Mouse (Mus musculus) right cerebral cortex, postnatal 4 days (tissue): Measurements from ENCODE around the gene Zbtb7a.
"Not testable (repeated sequence)": the region's sequence is repeated elsewhere in the genome, so short reads cannot be mapped to it uniquely, and the experiment has no call there.

Experiments used
- DNase-seq: peaks from one replicate; pipeline ENCODE4 v3.0.0-alpha.2; 2022

Zbtb7a gene

DNA sequence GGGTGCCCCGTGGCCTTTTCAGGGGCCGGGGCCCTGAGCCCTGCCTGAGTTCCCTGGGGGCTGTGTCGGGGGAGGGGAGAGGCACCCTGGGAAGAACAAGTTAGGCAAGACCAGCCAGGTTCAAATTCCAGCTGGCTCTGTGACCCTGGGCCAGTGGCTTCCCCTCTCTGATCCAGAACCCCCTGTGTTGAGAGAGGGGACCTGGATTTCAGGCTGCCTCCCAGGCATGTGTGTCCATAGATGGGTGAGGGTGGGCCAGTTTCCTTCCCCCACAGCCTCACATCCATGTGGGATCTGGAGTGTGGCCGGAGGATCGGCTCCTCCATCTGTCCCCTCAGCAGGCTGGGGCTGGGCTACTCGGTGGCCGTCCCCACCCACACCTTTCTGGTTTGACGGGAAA, 5.0 kb downstream of the Zbtb7a start:
- no peak for DNase-seq

DNA sequence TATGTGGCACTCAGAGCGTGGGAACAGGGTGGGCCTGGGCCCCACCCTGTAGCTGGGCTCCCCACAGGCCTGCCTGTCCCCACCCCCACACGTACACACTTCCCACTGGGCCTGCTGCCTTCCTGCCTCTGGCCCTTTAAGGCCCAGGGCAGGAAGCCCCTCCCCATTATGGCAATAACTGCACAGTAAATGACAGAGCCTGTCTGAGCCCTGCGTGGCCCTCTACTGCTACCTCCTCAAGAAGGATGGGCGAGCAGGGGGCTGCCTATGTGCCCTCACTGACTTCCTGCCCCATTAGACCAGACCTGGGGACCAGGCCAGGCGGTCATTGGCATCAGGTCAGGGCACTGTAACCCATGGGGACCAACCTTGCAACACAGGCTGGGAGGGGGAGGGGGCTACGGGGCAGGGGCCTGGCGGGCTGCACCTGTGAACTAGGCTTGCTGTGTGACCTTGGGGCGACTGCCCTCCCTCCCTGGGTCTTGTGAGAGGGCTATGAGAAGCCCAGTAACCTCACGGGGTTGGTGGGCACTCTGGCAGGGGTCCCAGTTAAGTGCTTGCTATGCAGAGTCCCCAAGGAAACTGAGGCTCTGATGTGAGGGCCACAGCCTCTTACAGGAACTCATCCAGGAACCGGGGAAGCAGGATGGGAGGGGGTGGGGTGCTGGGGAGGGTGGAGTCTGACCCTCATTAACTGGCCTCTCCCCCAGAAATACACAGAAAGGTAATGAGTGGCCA, 5.9 kb downstream of the Zbtb7a start:
- DNase-seq: no peak

DNA sequence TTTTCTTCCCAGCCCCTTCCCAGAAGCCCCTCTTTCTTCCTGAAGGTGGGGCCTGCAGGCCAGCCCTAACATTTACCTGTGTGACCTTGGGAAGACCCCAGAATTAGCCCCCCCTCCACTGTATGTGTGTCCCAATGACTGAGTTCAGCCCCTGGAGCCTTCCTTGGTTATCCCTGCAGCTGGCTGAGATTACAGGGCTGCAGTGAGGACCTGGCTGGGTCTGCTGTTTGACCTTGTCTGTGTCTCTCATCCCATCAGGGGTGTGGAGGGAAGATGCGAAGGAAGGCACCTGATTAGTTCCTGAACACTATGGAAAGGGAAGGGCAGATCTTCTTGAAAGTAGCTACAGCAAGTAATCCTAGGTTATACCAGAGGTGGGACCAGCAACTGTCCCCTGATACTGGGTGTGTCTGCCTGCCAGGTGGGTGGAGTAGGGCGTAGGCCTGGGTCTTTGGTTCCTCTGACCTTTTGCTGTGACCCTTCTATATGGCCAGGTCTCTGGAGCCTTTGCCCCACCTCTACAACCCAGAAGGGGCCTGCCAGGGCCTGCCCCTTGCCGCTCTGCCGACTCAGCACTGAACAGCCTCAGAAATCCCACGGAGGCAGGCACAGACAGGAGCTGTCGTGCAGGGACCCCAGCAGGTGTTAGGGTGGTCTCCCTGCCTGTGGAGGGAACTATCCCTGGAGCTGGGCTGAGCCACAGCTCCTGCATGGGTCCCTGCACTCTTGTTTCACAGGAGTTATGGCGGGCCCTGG, 6.6 kb downstream of the Zbtb7a start:
- no peak for DNase-seq

DNA sequence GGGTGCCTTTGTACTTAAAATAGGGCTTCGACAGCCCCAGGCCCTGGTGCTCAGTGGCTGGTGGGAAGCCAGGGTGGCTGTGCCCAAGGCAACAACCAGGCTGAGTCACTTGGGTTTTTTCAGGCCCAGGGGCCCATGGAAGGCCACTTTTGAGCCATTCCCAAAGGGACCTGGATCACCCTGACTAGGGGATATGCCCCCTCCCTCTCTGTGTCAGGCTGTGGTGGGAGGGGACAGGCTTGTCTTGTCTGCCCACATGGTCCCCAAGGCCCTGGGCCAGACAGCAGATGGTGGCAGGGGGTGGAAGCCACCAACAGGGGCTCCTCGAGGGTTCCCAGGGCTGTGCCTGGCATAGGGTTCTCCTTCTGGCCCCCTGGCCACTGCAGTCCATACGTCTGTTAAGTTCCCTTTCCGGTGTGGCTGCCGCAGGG, 7.5 kb downstream of the Zbtb7a start:
- no peak for DNase-seq

DNA sequence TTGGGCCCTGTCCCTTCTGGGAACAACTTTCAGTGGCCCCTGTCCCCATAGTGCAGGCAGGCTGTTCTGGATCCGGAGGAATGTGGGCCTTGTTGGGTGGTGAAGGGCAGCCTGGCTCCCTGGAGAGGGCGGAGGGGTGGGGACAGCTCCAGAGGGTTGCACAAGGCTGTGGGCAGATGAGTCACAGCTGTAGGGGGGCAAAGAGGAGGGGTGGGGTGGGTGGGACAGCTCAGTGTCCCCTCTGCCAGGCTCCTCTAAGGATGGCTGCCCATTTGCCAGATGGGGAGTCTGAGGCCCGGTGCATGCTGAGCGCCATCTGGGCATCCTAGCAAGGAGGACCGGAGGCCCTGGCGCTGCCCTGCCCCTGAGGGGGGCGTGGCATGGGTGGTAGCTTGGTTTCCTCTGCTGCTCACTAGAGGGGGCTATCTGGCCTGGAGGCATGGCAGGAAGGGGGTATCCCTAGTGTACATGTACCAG, 8.2 kb downstream of the Zbtb7a start:
- no peak for DNase-seq

DNA sequence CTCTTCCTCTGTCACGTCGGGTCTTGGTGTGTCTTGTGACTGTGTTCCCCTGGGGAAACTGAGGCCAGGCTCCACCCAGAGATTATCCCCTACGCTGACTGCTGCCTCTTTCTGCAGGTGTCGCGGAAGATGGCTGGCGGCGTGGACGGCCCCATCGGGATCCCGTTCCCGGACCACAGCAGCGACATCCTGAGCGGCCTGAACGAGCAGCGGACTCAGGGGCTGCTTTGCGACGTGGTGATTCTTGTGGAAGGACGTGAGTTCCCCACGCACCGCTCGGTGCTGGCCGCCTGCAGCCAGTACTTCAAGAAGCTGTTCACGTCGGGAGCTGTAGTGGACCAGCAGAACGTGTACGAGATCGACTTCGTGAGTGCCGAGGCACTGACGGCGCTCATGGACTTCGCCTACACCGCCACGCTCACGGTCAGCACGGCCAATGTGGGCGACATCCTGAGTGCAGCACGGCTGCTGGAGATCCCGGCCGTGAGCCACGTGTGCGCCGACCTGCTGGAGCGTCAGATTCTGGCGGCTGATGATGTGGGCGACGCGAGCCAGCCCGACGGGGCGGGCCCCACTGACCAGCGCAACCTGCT, 8.9 kb downstream of the Zbtb7a start:
- no peak for DNase-seq

DNA sequence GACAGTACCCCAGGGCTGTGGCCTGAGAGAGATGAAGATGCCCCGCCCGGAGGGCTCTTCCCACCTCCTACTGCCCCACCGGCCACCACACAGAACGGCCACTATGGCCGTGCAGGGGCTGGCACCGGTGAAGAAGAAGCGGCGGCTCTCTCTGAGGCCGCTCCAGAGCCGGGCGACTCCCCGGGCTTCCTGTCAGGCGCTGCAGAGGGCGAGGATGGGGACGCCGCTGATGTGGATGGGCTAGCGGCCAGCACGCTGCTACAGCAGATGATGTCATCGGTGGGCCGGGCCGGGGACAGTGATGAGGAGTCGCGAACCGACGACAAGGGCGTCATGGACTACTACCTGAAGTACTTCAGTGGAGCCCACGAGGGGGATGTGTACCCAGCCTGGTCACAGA, 9.6 kb downstream of the Zbtb7a start:
- no peak for DNase-seq

DNA sequence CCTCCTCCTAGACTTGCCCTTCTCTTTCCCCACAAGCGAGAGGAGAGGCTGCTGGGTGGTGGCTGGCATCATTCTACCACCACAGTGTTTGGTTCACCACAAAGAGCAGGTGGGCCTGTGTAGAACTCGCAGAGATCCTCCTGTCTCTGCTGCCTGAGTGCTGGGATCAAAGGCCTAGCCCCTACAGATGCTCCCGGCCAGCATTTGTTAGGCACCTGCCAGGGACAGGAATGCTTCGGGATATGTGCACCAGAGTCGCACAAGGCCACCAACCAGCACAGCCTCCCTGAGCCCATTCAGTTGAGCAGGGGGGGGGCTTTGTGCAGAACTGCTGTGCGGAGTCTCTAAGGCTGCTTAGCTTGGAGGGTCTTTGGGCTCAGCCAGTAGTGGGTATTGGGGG, 10.3 kb downstream of the Zbtb7a start:
- DNase-seq: no peak

DNA sequence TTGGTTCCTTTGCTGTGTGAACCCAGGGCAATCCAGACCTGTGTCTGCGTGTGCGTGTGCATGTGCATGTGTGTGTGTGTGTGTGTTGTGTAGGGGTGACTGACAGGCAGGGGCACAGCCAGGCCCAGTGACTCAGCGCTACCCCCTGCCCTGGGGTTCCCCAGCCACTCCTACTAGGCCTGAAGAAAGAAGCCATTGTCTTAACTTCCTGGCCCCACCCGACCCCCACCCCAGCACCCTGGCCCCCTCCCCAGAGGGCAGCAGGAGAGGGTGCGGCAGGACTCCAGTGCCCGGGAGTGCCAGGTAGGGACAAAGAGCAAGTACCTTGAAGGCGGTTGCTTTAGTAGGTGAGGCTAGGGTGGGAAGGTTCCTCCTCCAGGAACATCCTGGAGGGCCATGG, 10.8 kb downstream of the Zbtb7a start:
- DNase-seq: no peak

DNA sequence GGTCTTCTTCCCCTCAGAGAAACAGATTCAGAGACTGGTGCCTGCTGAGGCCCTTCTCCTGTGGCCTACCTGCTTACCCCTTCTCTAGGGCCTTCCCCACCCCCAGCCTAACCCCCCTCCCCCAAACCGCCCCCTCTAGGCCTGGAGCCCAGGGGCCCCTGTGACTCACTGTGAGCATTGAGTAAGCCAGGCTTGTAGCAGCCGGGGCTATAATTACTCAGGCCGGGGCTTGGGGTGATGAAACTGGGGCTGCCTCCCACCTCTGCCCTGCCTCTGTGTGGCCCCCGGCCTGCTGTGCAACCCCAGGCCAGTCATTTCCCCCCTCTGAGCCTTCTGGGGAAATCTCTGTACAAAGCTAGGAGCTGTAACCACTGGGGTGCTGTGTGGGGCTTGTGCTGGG, 11.3 kb downstream of the Zbtb7a start:
- DNase-seq: no peak

DNA sequence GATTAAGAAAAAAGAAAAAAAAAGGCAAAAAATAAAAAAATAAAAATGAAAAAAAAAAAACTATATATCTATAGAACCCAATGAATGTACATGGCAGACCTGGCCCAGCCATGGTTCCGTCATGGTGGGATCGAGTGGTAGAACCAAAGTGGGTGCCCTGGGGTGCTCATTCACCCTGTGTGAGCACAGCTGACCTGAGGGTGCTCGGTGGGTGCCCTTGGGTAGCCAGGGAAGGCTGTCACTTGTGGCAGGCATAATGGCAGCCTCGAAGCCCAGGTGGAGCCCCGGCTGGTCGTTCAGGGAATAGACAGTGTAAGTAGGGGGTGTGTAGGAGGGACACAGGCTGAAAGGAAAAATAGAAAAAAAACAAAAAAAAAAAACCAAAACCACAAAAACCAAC, 16.2 kb downstream of the Zbtb7a start:
- DNase-seq: no peak

DNA sequence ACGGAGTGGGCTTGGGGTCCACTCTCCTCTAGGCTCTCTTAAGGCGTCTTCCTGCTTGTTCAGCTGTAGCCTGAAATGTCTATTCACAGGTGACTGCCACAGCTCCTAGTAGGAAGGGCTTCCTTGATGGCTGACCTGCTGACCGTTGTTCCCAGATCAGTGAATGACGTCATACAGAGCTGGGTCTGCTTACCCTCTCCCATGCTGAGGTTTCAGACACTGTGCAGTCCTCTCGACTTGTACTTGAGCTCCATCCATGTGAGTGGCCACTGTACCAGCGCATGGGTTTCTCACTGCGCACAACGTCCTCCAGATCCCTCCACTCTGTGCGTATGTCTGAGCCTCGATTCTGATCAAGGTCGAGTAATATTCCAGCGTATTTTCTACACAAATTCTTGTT, 17.6 kb downstream of the Zbtb7a start:
- no peak for DNase-seq

DNA sequence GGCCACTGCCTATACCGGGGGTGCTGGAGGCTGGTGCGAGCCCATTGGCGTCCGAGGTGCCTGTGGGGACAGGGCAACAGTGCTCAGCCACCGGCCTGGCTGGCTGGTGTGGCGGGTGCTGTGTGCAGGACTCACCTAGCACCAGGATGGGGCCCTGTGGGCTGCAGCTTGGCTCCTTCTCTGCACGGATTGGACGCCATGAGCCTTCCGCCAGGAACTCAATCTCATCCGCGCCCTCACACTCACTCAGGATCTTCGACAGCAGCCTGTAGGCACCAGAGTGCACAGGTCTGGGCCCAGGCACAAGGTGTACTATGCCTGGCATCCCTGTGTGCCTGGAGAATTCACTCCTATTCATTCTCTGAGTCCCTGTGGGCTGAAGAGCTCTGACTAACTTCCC, 19.3 kb downstream of the Zbtb7a start:
- DNase-seq: no peak

DNA sequence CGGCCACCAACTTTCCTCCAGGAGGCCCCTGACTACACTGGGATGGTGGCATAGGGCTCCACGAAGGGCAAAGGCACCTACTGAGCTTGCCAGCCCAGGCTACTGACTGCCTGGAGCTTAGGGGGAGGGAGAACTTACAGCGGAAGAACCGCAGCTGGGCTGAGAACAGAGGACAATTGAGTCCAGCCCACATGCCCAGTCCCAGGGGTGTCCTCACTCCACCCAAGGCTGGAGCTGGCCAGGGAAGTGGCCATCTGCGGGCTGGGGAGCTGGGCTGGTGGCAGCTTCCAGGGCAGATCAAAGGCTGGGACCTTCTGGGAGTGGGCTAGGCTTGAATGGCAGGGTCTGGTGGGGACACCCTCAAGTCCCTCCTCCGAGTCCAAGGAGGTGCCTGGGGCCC, 19.7 kb downstream of the Zbtb7a start:
- DNase-seq: no peak

DNA sequence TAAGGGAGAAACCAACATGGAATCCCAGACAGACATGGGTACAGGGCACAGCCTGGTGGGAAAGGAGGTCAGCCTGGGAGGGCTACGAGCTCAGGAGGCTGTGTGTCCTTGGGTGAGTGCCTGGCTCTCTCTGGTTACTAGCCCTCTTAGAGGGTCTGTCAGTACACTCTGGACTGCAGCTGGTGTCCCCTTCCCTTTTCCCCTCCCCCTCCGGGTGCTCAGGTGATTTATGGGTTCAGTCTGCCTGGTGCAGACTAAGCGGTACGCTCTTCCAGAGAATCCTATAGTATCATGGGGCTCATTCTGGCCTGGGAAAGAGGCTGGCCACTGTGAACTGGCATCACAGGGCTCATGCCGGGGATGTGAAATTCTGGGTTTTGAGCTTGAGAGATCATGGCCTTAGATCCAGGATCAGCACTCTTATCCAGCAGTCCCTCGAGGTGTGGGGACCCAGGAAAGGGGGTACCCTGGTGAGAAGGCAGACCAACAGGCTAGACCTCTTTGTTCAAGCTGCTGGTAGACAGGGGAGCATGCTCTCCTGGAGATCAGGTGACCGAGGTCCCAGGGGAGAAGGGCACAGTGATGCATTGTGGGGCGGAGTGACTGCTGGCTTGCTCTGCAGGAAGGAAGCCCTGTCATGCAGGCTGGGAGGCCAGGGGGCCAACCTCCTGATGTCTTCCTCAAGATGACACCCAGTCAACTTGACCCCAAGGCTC, 26.7 kb downstream of the Zbtb7a start:
- no peak for DNase-seq

DNA sequence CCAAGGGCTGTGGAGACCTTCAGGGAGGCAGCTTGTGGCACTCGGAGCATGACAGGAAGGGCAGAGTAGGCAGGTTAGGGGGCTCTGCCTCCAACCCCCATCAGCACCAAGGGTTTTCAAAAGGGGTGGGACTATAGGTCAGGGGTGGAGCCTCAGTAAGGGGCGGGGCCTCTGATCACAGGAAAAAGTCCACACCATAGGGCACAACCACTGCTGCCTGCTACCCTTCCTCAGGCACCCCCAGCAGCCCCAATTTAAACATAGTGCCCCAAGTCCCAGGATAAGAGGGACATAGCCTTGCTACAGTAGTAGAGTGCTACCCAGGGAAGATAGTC, 27.3 kb downstream of the Zbtb7a start:
- no peak for DNase-seq

DNA sequence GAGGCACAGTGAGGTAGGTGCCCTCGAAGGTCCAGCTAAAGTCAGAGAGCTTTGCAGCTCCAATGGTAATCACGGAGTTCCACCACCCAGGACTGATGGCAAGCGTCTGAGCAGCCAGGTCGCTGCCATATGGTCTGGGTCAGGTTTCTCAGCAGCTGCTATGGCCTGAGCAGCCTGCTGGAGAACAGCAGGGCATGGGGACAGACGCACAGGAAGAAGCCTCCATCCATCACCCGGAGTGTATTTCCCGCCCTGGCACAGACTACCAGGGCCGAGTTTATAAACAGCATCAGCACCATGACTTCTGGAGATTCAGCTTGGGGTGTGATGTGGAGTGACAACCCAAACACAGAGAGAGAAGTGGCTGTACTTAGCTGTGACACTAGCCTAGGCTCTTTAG, 30.1 kb downstream of the Zbtb7a start:
- DNase-seq: no peak

DNA sequence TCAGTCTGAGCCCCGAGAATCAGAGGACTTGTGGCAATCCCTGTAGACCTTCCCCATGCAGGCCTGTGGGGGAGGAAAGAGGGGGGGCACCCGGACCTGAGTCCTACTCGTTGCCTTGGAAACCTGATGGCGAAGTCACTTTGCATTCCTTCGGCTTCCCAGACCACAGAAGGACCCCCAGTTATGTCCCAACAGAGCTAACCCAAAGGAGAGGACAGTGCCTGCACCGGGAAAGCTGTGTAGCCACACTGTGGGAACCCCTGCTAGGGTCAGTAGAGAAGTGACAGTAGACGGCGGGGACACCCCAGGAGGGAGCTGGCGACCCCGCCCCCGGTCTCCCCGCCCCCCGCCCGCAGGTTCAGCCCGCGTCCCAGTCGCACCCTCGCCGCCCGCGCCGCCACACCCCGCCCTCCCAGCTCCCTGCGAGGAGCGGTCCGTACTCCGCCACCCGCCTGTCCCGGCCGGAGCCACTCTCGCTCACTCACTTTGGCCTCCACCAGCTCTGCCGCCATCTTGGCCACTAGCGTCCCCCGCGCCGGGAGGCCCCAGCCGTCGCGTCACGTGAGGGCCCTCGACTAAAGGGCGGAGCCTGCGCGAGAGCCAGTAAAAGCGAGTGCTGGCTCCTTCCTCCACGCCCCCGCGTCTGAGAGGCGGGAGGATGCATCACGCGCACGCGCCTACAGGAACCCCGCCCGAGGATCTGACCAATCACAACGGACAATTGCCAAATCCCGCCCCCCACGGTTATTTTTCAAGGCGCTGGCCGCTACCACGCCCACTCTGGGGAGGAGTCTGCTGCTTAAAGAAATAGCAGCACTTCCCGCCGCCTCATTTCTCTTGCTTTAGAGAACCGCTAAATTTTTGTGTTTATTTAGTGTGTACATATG, 32.4 kb downstream of the Zbtb7a start, which contains the start of gene Pias4:
Gene Pias4, minus strand, starts transcription at position 724 of the 887 bp plus-strand sequence.
- DNase-seq: peak; percentile 100

DNA sequence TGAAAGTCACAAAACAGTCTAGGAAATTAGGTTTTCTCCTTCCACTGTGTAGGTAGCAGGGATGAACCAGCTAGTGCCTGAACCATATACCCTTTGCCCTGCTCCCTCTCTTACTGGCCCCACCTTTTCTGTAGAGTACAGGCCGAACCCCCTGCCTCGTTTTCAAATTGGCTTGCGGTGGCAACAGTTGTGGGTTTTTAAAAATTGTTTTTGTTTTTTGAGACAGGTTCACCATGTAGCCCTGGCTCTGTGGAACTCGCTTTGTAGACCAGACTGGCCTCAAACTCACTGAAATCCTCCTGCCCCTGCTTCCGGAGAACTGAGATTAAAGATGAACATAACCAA, 33.0 kb downstream of the Zbtb7a start:
- no peak for DNase-seq

DNA sequence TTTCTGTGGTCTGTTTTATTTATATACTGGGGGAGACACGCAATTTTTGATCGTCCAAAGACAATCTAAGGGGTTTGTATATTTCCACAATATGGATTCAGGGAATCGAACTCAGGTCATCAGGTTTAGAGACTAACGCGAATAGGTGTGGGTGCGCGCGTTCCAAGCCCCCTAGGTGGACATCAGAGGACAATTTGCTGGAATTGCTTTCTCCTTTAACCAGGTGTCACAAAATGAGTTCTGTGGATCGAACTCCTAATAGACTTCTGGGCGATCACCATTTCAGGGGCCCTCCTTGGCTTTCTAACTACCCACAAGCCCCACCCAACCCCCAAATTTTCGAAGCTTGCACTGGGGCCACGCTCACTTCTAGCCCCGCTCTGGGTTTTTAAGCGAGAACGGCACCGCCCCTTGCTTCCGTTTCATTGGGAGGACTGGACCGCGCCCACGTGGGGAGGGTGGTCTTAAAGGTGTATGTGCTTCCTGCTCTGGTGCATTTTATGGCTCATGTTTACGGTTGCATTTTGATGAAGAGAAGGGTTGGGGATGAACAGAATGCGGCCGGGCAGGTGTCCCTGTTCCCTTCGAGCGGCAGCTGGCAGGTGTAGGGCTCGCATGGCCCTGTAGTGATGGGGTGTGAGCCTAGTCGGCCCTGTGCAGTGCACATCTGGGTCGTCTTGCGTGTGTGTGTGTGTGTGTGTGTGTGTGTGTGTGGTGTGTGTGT, 33.7 kb downstream of the Zbtb7a start:
- peak; percentile 74 for DNase-seq

DNA sequence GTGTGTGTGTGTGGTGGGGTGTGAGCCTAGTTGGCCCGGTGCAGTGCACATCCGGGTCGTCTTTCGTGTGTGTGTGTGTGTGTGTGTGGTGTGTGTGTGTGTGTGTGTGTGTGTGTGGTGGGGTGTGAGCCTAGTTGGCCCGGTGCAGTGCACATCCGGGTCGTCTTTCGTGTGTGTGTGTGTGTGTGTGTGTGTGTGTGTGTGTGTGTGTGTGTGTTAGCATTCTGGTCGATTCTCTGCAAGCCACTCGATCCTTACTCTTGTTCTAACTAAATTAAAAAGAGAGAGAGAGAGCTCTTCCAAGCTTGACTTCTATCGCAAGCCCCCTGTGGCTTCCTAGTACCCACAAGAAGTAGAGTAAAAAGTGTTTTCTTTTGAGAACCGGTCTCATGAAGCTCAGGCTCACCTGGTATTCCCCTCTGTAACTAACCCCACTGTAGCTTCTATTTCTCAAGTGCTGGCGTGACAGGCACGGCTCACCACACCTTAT, 34.4 kb downstream of the Zbtb7a start:
- DNase-seq: not testable (repeated sequence)

DNA sequence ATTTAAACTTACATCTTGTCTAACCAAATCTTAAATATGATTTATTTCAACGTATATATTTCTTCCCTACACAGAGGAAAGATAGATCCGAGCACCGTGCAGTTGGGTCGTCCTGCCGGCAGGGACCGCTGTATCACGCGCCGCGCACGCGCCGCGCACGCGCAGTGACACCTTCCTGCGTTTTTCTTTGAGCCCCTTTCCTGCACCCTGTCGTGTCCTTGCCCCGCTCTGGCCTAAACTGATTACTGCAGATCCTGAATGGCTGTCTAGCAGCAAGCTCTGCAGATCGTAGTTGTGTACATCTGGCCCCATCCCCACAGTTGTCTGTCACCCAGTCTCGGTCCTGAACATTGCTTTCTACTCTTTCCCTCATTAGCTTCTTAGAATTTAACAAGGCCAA, 38.1 kb downstream of the Zbtb7a start:
- peak; percentile 88 for DNase-seq
